Mouse (Mus musculus) CD4-positive, CD25-positive, alpha-beta regulatory T cell, adult 2 months (primary cell): ENCODE measurements around the gene Heatr1.

Source experiments
- DNase-seq: peaks from one replicate; pipeline ENCODE4 v3.0.0-alpha.2; 2012; ENCODE audit warnings: low read depth, low spot score

Gene Heatr1

DNA sequence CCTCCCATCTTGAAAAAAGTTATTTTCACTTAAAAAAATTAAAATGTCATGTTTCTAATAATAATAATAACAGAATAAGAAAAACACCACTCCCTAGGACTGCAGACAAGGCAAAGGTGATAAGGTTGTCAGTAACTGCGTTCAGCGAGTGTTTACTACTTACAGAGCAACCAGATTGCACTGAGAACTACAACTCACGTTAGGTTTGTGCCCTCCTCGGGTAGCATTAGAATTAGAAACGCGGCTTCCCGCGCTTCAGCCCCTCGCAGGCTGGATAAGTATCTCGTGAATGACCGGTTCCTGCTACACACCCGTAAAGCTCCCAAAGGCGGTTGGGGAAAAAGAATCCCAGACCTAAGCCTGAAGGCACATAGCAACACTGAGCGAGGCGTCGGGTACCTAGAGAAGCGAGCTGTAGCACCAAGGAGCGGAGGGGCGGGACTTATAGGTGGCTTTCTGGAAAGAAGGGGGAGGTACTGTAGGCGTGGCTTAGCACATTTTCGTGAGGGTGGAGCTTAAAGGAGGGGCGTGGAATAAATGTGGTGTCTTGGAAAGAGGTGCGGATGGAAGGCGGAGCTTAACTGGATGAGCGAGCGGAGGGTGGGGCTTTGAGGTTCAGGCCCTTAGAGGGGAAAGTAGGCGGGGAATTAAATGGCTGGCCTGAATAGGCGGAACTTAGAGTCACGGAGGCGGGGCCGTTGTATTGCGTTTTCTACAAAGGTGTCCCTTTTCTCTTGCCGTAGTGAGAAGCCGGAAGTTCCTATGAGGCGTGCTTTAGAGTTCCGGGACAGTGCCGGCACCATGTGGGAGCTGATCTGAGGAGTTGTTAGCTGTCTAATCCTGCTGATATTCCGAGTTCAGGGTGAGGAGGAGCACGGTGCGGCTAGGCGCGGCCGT lies at the start of gene Heatr1:
Gene Heatr1 (plus strand): TSS at position 419 of the 897 bp plus-strand sequence.
- DNase-seq: peak; percentile 98

DNA sequence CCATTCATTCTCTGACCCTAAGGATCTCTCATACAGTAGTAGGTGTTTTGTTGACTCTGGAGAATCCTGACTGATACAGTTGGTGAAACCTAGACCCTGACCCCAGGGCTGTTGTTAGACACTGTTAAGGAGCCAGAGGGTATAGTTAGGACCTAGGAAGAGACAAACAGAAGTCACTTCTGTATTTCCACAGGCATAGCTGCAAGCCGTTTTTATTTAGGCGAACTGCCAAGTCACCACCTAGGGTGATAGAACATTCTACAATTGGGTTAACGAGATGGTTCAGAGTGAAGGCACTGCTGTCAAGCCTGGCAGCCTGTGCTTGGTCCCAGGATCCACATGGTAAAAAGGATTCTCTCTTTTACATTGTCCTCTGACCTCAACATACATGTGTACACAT lies 48.0 kb upstream of the Heatr1 start:
- no peak for DNase-seq

GRCm38 (mm10) chr13:12349197-12349824 lies 45.5 kb upstream of the Heatr1 start:
- peak; percentile 28 for DNase-seq

DNA sequence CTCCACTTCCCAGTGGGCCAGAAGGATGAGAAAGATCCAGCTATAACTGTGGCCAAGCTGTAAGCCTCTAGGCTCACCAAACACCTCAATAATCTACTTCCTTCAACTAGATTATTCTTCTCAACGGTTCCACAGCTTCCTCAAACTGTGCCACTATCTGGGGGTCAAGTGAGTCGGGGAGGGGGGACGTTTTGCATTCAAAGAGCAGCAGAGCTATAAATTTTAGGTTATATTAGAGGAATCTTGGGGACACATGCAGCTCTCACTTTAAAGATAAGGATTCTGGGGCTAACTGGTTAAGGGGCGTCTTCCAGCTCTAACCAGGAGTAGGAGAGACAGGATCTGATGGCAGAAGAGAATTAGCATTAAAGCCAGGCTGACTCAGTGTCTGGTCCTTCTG lies 38.6 kb upstream of the Heatr1 start:
- no peak for DNase-seq

DNA sequence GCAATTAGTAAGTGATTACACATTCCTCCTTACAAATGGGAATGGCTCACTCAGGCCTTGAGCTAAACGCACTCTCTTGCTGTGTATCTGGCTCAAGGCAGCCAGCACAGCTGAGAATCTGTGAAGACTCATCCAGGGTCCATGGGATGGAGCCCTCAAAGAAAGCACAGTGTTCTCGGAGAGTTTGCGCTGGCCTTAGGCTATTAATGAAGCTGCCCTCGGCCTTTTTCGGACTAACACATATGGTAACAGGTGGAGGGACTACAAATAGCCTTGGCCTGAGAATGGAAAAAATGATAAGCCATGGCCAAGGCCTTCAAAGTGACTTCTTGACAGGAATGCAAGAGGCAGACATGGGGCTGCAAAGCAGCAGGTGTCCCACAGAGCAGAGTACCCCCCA lies 37.3 kb upstream of the Heatr1 start:
- no peak for DNase-seq

- no peak for DNase-seq
Observed at GRCm38 (mm10) chr13:12361486-12361885, 33.3 kb upstream of the Heatr1 start.

GRCm38 (mm10) chr13:12369041-12369621 lies 25.7 kb upstream of the Heatr1 start:
- DNase-seq: no peak

GRCm38 (mm10) chr13:12369930-12370329 lies 24.9 kb upstream of the Heatr1 start:
- no peak for DNase-seq

- no peak for DNase-seq
Observed at GRCm38 (mm10) chr13:12372755-12373154, 22.1 kb upstream of the Heatr1 start.

GRCm38 (mm10) chr13:12376778-12377177 lies 18.0 kb upstream of the Heatr1 start:
- DNase-seq: no peak

GRCm38 (mm10) chr13:12384796-12385195 lies 10.0 kb upstream of the Heatr1 start:
- DNase-seq: no peak

DNA sequence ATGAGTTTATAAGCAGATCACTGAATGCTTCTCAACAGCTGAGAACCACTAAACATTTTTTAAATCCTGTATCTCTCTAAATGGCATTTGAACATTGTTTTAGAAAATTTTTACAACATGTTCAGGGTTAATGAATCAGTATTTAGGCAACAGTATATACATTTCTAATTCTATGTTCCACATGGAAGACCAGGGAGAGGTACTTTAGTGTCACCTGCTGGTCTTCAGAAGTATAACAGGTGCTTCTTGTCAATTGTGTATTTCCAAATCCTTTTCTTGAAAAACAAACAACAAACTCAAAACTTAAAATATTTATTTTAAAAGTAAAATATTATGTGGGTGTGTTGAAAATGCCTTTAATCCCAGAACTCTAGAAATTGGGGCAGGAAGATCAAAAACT lies 8.5 kb upstream of the Heatr1 start:
- peak; percentile 71 for DNase-seq

- DNase-seq: peak; percentile 64
Observed at GRCm38 (mm10) chr13:12395571-12395970, 744 bp downstream of the Heatr1 start.

DNA sequence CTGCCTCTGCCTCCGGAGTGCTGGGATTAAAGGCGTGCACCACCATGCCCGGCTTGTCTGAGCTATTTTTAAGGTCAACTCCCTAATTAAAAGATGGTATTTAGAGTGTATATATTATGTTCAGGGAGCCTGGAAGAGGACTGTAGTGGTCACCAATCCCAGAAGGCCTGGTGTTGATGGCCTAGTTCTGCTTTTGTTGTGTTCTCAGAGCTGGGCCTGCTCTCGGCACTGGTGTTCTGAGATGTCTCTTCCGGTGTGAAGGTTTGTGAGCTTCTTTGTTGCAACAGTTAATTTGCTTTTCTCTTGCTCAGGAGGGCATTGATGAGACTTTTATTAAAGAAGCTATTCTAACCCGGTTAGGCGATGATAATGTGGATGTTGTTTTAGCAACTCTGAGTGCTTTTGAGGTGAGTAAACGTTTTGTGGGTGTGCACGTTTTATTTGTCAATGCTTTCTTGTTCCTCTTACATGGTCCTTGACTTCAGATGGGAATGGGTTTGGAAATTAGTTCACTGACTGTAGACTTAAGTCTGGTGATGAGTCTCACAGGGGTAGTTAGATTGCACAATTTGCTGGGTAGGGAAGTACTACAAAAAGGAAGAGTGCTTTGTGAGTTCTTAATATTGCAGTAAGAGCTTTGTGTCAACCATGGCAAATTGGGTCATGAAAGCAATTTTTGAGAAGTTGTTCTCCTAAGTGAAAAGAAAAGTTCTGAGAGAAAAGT lies 13.7 kb downstream of the Heatr1 start:
- no peak for DNase-seq

GRCm38 (mm10) chr13:12412016-12412415 lies 17.2 kb downstream of the Heatr1 start:
- DNase-seq: no peak

- no peak for DNase-seq
Observed at GRCm38 (mm10) chr13:12420596-12420995, 25.8 kb downstream of the Heatr1 start.

DNA sequence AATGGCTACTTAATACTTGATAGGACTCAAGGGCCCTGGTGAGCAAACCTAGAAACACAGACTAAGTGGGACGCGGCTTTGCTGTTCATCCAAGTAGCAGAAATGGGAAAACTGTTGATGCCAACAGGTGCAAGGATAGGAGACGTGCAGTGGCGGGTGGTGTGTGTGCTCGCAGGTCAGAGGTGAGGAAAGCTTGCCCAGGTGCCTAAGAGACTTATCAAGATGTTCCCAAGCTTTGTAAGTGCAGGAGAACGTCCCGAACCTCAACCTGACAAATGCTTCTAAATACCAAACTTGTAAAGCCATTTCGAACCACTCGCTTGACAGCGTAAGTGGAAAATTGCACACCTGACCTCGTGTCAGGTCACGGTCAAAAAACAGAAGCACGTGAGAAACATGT lies 33.7 kb downstream of the Heatr1 start:
- DNase-seq: no peak

- DNase-seq: no peak
Observed at GRCm38 (mm10) chr13:12433843-12434242, 39.0 kb downstream of the Heatr1 start.

GRCm38 (mm10) chr13:12439586-12439985 lies 44.8 kb downstream of the Heatr1 start:
- no peak for DNase-seq

DNA sequence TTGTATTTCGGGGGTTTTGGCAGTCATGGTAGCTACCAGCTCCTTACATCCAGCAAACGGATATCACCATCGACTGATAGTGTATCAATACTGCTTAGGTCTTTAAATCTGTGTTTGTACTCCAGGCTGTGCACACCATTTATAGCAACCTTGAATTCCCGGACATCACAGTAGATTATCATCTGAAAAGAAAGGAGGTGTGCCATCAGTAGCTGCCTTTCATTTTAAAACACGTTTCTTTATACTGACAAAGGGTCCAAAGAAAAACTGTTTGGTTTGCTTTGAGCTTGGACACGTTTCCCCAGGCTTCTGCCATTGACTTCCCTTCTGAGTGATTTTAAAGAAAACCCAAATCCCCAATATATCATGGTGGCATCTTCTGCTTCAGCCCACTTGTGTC lies 46.0 kb downstream of the Heatr1 start:
- DNase-seq: no peak

DNA sequence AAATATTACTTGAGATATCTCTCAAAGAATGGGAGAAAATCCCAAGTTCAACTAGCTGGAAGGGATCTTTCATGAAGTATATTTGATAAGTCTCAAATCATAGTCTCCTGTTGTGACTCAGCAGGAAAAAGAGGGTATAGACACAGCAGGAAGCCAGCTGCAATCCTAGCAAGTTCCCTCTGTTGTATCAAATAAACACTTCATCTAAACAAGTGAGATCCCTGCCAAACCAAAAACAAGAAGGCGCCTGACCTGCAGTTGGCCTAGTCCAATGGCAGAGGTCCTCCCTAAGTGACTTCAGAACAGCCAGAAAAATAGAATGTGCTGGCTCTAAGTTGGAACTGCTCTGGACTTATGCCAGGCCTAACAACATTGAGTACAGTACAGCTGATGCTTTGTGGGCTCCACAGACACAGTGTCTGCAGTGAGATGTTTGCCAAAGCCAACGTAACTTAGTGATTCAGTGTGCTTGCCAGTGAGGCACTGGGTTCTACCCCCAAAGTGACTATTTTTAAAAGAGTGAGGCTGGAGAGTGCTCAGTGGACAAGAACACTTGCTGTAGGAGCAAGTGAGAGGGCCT lies 47.3 kb downstream of the Heatr1 start:
- no peak for DNase-seq

DNA sequence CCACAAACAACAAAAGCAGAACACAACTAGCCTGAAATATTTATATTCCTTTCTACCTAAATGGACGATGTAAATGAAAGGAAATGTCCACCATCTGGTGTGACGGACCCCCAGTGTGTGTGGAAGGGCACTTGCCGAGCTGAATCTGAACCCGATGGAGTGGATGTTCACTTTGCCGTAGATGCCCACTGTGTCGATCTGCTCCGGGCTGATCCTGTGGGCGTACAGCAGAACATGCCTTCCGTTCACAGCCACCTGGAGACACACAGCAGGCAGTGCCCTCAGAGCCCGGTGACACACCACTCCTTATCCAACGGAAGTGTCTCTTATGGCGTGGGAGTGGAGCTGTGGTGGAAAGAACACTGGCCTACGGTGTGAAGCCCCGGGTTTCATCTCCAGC lies 58.3 kb downstream of the Heatr1 start:
- DNase-seq: no peak
